Mouse (Mus musculus): ENCODE measurements around the gene Ap3m1. TPM values are rescaled to one million over a fixed set of nuclear protein-coding genes. Genes with fewer than 3 reads are reported as not detected.

Ap3m1 gene
- polyA plus RNA-seq, 2 experiments = 22.3 to 41.4 TPM

DNA sequence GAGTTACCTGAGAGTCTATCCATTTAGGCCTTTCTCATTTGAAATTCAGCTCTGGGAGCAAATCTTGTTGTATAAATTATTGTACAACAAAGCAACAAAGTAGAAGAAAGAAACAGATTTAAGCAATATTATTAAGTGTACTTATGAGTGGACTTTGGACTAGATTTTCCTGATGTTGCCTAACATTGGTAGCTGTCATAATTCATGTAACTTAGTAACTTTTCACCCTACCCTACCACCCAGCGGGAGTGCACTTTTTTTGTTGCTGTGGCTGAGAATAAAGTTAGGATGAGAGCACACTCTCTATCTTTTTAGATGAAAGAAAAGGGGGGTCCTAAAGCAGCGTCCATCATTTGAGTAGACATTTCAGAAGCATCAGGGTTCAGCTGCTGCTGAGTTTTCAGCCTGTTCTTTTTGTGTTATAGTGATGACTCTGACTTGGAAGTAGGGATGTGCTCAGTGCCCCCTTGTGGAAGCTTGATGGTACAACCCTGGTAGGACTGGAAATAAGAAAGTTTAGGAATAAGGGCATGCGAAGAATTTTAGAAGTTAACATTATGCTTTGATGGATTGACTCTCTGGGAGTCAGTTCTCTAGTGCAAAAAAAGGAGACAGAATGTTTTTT is 59.1 kb downstream of the Ap3m1 start:
- Histone ChIP-seq H3K27ac (no peak overlapping the region), H3K4me3 (ENCODE audit: insufficient read depth in 1 of 2, low read depth in 2 of 2, low read length in 2 of 2) (no peak overlapping the region), H3K27me3 (ENCODE audit: control insufficient read depth, insufficient read depth, low read length) (no peaks in the 10 kb centered on the region), H3K36me3 (replicated peaks; ENCODE audit: control insufficient read depth, insufficient read depth, low read depth) (peaks cover 3% of the 10 kb centered on the region), H3K9me3 (ENCODE audit: control insufficient read depth, low read length) (no peaks in the 10 kb centered on the region), H3K4me1 (replicated peaks; ENCODE audit: control insufficient read depth in 2 of 2, insufficient read depth in 2 of 2, low read length in 1 of 2) (peaks cover 12 to 17% of the 10 kb centered on the region in 2 experiments), H3K9ac (replicated peaks) (no peak overlapping the region), H3K4me2 (ENCODE audit: low read depth) (no peak overlapping the region)
- DNase-seq (ENCODE audit: low read depth in 3 of 3, low spot score in 3 of 3) (peak; percentile 25 to 36 (median 26)), ATAC-seq (ENCODE audit: insufficient read depth) (no peak)
- TF ChIP-seq EP300 (IDR thresholded peaks at IDR 0.05; ENCODE audit: low read depth) (no peak), CTCF (IDR thresholded peaks at IDR 0.05; ENCODE audit: low read depth) (peak; percentile 73)
- 48% methylated on average over 3 of the region's 3 CpGs for WGBS (ENCODE audit: insufficient replicate concordance)

GRCm38 (mm10) chr14:20991492-20991891 is 60.8 kb downstream of the Ap3m1 start:
- Histone ChIP-seq H3K4me2 (ENCODE audit: low read depth) (no peak overlapping the region), H3K4me3 (ENCODE audit: insufficient read depth in 1 of 2, low read depth in 2 of 2, low read length in 2 of 2) (no peak overlapping the region), H3K36me3 (replicated peaks; ENCODE audit: control insufficient read depth, insufficient read depth, low read depth) (peaks cover 3% of the 10 kb centered on the region), H3K9ac (replicated peaks) (no peak overlapping the region), H3K9me3 (ENCODE audit: control insufficient read depth, low read length) (no peaks in the 10 kb centered on the region), H3K27me3 (ENCODE audit: control insufficient read depth, insufficient read depth, low read length) (no peaks in the 10 kb centered on the region), H3K4me1 (replicated peaks; ENCODE audit: control insufficient read depth in 2 of 2, insufficient read depth in 2 of 2, low read length in 1 of 2) (peaks cover 11 to 16% of the 10 kb centered on the region in 2 experiments), H3K27ac (no peak overlapping the region)
- no peak for DNase-seq (ENCODE audit: low read depth in 3 of 3, low spot score in 3 of 3)
- ATAC-seq (ENCODE audit: insufficient read depth) = no peak
- TF ChIP-seq EP300 (IDR thresholded peaks at IDR 0.05; ENCODE audit: low read depth) (no peak), CTCF (IDR thresholded peaks at IDR 0.05; ENCODE audit: low read depth) (no peak)
- WGBS (ENCODE audit: insufficient replicate concordance) = 83% methylated on average over 1 of the region's 1 CpGs

DNA sequence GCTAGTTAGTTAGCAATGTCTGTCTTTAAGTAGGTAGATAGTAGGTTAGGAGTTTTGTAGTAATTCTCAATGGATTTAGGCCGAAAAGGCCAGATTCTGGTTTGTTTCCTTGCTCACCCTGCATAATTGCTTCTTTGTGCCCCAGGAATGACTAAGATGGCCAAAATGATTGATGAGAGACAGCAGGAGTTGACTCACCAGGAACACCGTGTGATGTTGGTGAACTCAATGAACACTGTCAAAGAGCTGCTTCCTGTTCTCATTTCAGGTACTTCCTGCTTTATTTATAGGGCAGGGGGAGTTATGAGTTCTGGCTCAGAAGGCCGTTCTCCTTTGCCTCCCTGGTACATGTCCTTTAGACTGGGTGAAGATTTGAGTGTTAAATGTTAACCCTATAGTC is 66.8 kb downstream of the Ap3m1 start:
- no peak overlapping the region for H3K9ac ChIP-seq (replicated peaks)
- H3K27ac ChIP-seq = no peak overlapping the region
- no peak for TF ChIP-seq EP300 (IDR thresholded peaks at IDR 0.05; ENCODE audit: low read depth)
- TF ChIP-seq CTCF (IDR thresholded peaks at IDR 0.05; ENCODE audit: low read depth) = no peak
- H3K4me2 ChIP-seq (ENCODE audit: low read depth) = no peak overlapping the region
- peaks cover 6% of the 10 kb centered on the region for H3K36me3 ChIP-seq (replicated peaks; ENCODE audit: control insufficient read depth, insufficient read depth, low read depth)
- no peaks in the 10 kb centered on the region for H3K27me3 ChIP-seq (ENCODE audit: control insufficient read depth, insufficient read depth, low read length)
- ATAC-seq (ENCODE audit: insufficient read depth) = no peak
- no peaks in the 10 kb centered on the region for H3K9me3 ChIP-seq (ENCODE audit: control insufficient read depth, low read length)
- no peaks in the 10 kb centered on the region for H3K4me1 ChIP-seq (replicated peaks; ENCODE audit: control insufficient read depth in 2 of 2, insufficient read depth in 2 of 2, low read length in 1 of 2)
- H3K4me3 ChIP-seq (ENCODE audit: insufficient read depth in 1 of 2, low read depth in 2 of 2, low read length in 2 of 2) = no peak overlapping the region
- WGBS (ENCODE audit: insufficient replicate concordance) = 40% methylated on average over 3 of the region's 3 CpGs
- no peak for DNase-seq (ENCODE audit: low read depth in 3 of 3, low spot score in 3 of 3)

GRCm38 (mm10) chr14:20983832-20984231 is 68.5 kb downstream of the Ap3m1 start:
- no peak for DNase-seq (ENCODE audit: low read depth in 3 of 3, low spot score in 3 of 3)
- WGBS (ENCODE audit: insufficient replicate concordance) = 67% methylated on average over 2 of the region's 2 CpGs

More at GRCm38 (mm10) chr14:20983832-20984231, 68.5 kb downstream of the Ap3m1 start:
- no peak overlapping the region for H3K4me2 ChIP-seq (ENCODE audit: low read depth)
- H3K4me1 ChIP-seq (replicated peaks; ENCODE audit: control insufficient read depth in 2 of 2, insufficient read depth in 2 of 2, low read length in 1 of 2) = no peaks in the 10 kb centered on the region
- no peak overlapping the region for H3K4me3 ChIP-seq (ENCODE audit: insufficient read depth in 1 of 2, low read depth in 2 of 2, low read length in 2 of 2)
- H3K36me3 ChIP-seq (replicated peaks; ENCODE audit: control insufficient read depth, insufficient read depth, low read depth) = peaks cover 6% of the 10 kb centered on the region
- H3K27ac ChIP-seq = no peak overlapping the region
- H3K9me3 ChIP-seq (ENCODE audit: control insufficient read depth, low read length) = no peaks in the 10 kb centered on the region
- TF ChIP-seq EP300 (IDR thresholded peaks at IDR 0.05; ENCODE audit: low read depth) (no peak), CTCF (IDR thresholded peaks at IDR 0.05; ENCODE audit: low read depth) (no peak)
- ATAC-seq (ENCODE audit: insufficient read depth) = no peak
- H3K9ac ChIP-seq (replicated peaks) = no peak overlapping the region
- no peaks in the 10 kb centered on the region for H3K27me3 ChIP-seq (ENCODE audit: control insufficient read depth, insufficient read depth, low read length)

Other genes starting within 250 kb of the Ap3m1 start
- 0.74 and 1.3 TPM in 2 replicates for gene Plau, start 215.8 kb downstream of the Ap3m1 start, polyA plus RNA-seq (2012; rRNA removed)
- gene Plau, start 215.8 kb downstream of the Ap3m1 start, polyA plus RNA-seq (2014; fragmentation: Nextera tagmentation; extraction: Ambion mirVana) = 0.43 and 0.57 TPM in 2 replicates
- gene Vcl, start 123.1 kb downstream of the Ap3m1 start, polyA plus RNA-seq (2012; rRNA removed) = 13.8 and 16.5 TPM in 2 replicates
- 17.1 and 21.7 TPM in 2 replicates for gene Vcl, start 123.1 kb downstream of the Ap3m1 start, polyA plus RNA-seq (2014; fragmentation: Nextera tagmentation; extraction: Ambion mirVana)
- gene Adk, start 66 bp upstream of the Ap3m1 start, polyA plus RNA-seq (2012; rRNA removed) = 43.2 and 56.9 TPM in 2 replicates
- 172 and 180 TPM in 2 replicates for gene Adk, start 66 bp upstream of the Ap3m1 start, polyA plus RNA-seq (2014; fragmentation: Nextera tagmentation; extraction: Ambion mirVana)

Data from liver, embryonic 14.5 days (tissue).